Mouse (Mus musculus): ENCODE results near the gene Scn3b. TPM values are rescaled to one million over a fixed set of nuclear protein-coding genes. Genes with fewer than 3 reads are reported as not detected.

Scn3b gene
- polyA plus RNA-seq (2015; fragmentation: Nextera tagmentation; extraction: Ambion mirVana): 86.5 and 89.4 TPM in 2 replicates

DNA sequence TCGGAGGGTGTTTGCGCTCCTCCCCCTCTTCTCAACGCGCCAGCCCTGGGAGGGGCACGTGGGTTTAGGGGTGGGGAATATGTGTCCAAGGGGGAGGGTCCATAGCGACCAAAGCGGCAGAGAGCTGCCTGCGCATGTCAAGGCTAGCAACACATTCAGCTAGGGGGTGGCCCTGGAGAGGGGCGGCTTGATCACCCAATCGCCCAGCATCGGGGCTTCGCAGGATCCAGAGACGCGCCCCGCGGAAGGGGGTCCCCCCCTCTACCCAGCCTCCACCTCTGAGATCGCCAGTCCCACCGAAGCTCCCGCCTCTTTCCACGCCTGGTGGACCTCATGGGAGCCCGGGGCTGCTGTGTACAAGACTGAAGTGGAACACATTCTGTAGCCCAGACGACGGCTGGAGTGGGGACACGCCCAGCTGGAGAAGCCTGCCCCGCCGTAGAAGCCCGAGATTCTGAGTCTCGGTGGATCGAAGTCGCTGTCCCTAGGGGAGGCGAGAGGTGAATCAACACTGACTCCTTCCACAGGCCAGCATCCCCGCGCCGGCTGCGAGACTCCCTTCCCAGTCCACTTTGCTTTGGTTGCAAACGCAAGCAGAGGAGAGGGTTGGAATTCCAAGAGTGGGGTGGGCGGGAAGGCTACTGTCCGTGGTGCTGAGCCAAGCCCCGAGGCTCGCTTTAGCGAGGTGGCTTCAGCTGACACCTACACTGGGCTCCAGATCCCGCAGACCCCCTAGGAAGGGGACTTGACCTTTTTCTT, at the start of gene Scn3b:
TSS of gene Scn3b (plus strand) at position 115 of the 759 bp plus-strand sequence.
- 0% methylated on average over 40 of the region's 42 CpGs for WGBS
- peak within 1 kb of the TSS; percentile 70 for H3K4me2 ChIP-seq (replicated peaks)
- peak; percentile 97 for ATAC-seq
- no peaks in the 10 kb centered on the region for H3K9me3 ChIP-seq
- no peaks in the 10 kb centered on the region for H3K36me3 ChIP-seq
- peaks cover 52% of the 10 kb centered on the region for H3K4me1 ChIP-seq (replicated peaks)
- no peaks in the 10 kb centered on the region for H3K27me3 ChIP-seq
- H3K27ac ChIP-seq: peak within 1 kb of the TSS; percentile 67
- H3K4me3 ChIP-seq (replicated peaks): peak within 1 kb of the TSS; percentile 55
- H3K9ac ChIP-seq (replicated peaks): peak within 1 kb of the TSS; percentile 79

DNA sequence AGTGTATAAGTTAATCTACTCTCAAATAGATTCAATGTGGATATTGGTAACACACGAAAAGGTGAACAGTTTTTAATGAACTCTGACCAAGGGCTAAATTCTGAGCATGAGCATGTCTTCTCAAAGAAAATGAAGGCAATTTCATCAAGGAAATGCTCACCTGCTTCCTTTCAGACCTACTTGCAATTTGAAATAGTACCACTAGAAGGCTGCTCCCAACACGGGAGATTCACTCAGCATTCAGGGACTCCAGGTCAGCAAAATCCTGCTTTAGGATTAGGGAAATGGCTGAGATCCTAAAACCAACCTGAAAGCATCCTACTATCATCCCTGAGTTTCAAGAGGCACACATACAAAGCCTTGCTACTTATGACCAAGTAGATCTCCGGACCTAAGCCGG, 44.7 kb upstream of the Scn3b start:
- H3K27me3 ChIP-seq: no peaks in the 10 kb centered on the region
- peaks cover 9% of the 10 kb centered on the region; the same call in 1 of the 2 replicates for H3K4me1 ChIP-seq (replicated peaks)
- H3K4me2 ChIP-seq (replicated peaks): no peak overlapping the region
- H3K36me3 ChIP-seq: no peaks in the 10 kb centered on the region
- 67% methylated on average over 4 of the region's 4 CpGs for WGBS
- no peak overlapping the region for H3K9ac ChIP-seq (replicated peaks)
- no peaks in the 10 kb centered on the region for H3K9me3 ChIP-seq
- no peak overlapping the region for H3K4me3 ChIP-seq (replicated peaks)
- no peak for ATAC-seq
- H3K27ac ChIP-seq: no peak overlapping the region

DNA sequence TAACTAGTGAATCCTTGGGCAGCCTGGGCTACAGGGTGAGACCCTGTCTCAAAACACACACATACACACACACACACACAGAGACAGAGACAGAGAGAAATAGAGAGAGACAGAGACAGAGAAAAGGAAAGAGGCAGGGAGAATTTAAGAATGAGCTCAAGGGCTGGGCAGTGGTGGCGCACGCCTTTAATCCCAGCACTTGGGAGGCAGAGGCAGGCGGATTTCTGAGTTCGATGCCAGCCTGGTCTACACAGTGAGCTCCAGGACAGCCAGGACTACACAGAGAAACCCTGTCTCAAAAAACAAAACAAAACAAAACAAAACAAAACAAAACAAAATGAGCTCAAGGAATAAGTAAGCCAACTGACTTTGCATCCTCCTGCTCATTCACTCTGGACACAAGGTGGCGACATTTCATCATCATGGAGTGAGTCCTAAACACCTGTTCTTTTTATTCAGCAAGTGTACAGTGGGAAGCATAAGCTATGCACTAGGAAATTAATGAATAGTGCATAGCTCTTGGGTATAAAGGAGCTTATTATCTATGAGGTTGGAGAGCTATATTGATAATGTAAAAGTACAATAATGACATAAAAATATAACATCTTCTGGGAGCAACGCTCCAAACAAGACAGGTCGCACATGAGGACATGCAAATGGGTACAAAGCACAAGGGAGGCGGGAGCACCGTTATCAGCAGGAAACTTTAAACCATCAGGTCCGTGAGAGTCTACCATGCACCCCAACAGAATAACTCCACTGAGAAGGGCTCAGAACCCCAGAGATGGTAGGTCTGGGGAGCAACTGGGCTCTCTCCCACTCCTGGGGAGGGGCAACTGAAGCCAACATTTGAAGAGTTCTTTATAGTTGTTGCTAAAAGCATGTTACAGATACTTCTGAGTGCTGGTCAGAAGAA, 40.9 kb upstream of the Scn3b start:
- no peak overlapping the region for H3K27ac ChIP-seq
- no peak overlapping the region for H3K9ac ChIP-seq (replicated peaks)
- peak; percentile 92 for ATAC-seq
- H3K4me1 ChIP-seq (replicated peaks): peaks cover 10% of the 10 kb centered on the region; the same call in 1 of the 2 replicates
- no peak overlapping the region for H3K4me3 ChIP-seq (replicated peaks)
- 71% methylated on average over 10 of the region's 10 CpGs for WGBS
- 0 out of 2 replicates have a peak, but pooled peaks cover 2% of the 10 kb centered on the region for H3K9me3 ChIP-seq
- no peak overlapping the region for H3K4me2 ChIP-seq (replicated peaks)
- no peaks in the 10 kb centered on the region for H3K36me3 ChIP-seq
- no peaks in the 10 kb centered on the region for H3K27me3 ChIP-seq

DNA sequence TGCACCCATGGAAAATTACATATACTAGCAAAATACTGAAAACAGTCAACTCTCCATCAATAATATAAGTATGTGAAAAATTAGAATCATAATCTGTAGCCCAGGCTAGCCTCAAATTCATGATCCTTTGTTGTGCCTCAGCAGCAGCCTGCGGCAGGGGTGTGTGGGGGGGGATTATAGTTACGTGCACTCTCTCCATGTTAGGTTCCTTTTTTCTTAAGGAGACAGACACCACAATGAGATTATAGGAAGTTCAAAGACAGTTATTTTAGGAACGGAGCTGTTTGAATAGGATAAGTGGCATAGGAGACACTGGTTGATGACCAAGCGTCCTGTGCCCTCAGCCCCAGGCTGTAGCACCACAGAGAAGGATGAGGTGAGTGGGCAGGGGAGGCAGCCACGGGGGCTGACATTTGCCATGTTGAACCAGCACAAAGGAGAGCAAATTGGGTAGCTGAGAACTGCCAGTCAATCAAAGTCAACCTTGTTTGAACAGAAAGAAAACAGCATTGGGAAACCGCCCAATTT, 40.1 kb upstream of the Scn3b start:
- H3K27me3 ChIP-seq: no peaks in the 10 kb centered on the region
- H3K4me1 ChIP-seq (replicated peaks): peaks cover 10% of the 10 kb centered on the region; the same call in 1 of the 2 replicates
- ATAC-seq: peak; percentile 47; the same call in 1 of the 2 replicates
- H3K36me3 ChIP-seq: no peaks in the 10 kb centered on the region
- no peak overlapping the region for H3K4me2 ChIP-seq (replicated peaks)
- WGBS: 28% methylated on average over 6 of the region's 6 CpGs
- H3K27ac ChIP-seq: no peak overlapping the region
- H3K4me3 ChIP-seq (replicated peaks): no peak overlapping the region
- 0 out of 2 replicates have a peak, but pooled peaks cover 2% of the 10 kb centered on the region for H3K9me3 ChIP-seq
- no peak overlapping the region for H3K9ac ChIP-seq (replicated peaks)

DNA sequence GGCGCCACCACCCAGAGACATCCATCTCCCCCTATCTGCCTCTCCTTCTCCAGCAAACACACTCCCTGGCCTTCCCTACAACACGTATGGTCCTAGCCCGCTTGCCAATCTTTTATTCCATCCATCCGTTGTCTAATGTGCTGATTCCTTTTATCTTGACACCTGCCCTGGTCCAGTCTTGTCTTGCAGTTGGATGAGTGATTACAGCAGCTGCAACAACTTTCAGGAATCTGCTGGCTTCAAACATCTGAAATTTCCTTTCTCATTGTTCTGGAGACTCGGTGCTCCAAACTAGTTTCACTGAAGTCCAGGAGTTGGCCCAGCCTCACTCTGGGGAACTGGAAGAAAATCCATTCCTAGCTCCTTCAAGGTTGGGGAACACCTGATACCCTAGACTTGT, 39.5 kb upstream of the Scn3b start:
- WGBS: 56% methylated on average over 5 of the region's 5 CpGs
- peaks cover 10% of the 10 kb centered on the region; the same call in 1 of the 2 replicates for H3K4me1 ChIP-seq (replicated peaks)
- no peaks in the 10 kb centered on the region for H3K27me3 ChIP-seq
- ATAC-seq: no peak
- 0 out of 2 replicates have a peak, but pooled peaks cover 2% of the 10 kb centered on the region for H3K9me3 ChIP-seq
- no peak overlapping the region for H3K4me3 ChIP-seq (replicated peaks)
- no peak overlapping the region for H3K9ac ChIP-seq (replicated peaks)
- H3K36me3 ChIP-seq: no peaks in the 10 kb centered on the region
- H3K4me2 ChIP-seq (replicated peaks): no peak overlapping the region
- H3K27ac ChIP-seq: no peak overlapping the region

DNA sequence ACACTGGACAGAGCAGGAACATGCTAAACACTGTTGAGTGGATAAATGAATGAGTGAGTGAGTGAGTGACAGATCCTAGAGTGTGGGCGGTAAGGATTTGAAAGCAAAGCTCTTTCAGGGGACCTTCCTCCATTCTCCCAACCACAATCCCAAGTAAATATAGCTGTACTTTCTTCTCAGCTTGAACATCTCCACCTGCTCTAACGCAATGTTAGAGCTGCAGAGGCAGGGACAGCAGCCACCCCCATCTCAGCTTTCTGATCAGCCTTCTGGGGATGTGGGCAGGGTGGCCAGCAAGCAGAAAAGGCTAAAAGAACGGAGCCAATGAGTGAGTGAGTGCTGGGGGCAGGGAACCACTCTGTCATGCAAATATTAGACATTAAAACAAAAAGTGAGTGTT, 38.0 kb upstream of the Scn3b start:
- no peak for ATAC-seq
- H3K9ac ChIP-seq (replicated peaks): no peak overlapping the region
- 0 out of 2 replicates have a peak, but pooled peaks cover 2% of the 10 kb centered on the region for H3K9me3 ChIP-seq
- no peaks in the 10 kb centered on the region for H3K27me3 ChIP-seq
- H3K4me1 ChIP-seq (replicated peaks): peaks cover 10% of the 10 kb centered on the region; the same call in 1 of the 2 replicates
- no peaks in the 10 kb centered on the region for H3K36me3 ChIP-seq
- no peak overlapping the region for H3K4me2 ChIP-seq (replicated peaks)
- no peak overlapping the region for H3K27ac ChIP-seq
- WGBS: 81% methylated on average over 3 of the region's 3 CpGs
- no peak overlapping the region for H3K4me3 ChIP-seq (replicated peaks)

DNA sequence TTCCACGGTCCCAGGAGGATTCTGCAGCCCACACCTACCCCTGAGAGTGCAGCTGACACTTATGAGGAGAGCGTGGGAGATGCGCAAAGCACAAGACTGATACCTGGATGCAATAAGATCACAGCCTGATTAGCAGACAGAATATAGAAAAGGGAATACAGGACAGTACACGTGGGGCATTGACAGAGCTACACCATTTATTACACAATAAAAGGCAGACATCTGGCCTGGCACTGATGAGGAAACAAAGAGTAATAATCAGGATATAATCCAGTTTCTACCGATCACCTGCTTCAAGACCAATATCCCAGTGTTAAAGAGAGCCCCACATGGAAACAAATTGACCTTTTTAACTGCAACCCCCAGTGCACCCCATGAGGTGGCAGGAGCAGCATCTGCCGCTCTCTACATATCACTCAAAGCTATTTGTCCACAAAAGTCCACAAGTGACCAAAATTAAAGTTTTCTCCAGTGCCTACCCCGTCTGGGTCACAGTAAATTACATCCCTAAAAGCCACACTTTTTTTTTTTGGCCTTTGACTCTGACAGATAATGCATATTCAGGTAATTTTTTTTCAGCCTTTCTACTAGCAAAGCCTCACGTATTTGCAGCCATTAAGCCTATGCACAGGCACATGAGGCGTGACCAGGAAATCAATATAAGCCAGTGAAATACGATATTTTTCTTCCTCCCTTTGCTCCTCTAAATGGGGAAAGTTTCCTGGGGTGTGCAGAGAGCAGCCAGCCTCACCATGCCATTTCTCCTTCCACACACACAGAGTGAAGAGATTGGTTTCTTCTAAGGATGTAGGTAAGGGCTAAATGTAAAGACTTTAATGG, 34.6 kb upstream of the Scn3b start:
- H3K4me1 ChIP-seq (replicated peaks): no peaks in the 10 kb centered on the region; the same call in 1 of the 2 replicates
- H3K4me2 ChIP-seq (replicated peaks): no peak overlapping the region
- 0 out of 2 replicates have a peak, but pooled peaks have one; percentile 37 for ATAC-seq
- WGBS: 61% methylated on average over 10 of the region's 10 CpGs
- no peaks in the 10 kb centered on the region for H3K36me3 ChIP-seq
- peaks cover 4% of the 10 kb centered on the region; the same call in 1 of the 2 replicates for H3K27me3 ChIP-seq
- no peak overlapping the region for H3K27ac ChIP-seq
- H3K9ac ChIP-seq (replicated peaks): no peak overlapping the region
- H3K9me3 ChIP-seq: 0 out of 2 replicates have a peak, but pooled peaks cover 2% of the 10 kb centered on the region
- no peak overlapping the region for H3K4me3 ChIP-seq (replicated peaks)

DNA sequence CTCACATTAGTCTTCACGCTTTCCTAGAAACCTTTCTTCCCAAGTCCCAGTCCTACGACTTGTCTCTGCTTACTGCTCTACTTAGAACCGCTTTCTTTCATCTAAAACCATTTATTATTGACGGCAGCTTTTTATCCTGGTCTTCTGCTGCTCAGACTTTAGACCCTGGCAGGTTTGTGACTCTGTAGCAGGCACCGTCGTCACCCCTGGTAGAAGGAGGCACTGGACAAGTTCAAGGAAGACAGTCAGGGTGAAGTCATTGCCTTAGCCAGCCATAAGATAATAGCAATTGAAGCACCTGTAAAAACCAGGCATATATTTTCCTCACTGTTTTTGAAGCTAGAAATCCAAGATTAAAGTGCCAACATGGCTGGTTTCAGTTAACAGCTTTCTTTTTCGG, 33.8 kb upstream of the Scn3b start:
- WGBS: 88% methylated on average over 7 of the region's 7 CpGs
- no peak overlapping the region for H3K4me2 ChIP-seq (replicated peaks)
- no peak overlapping the region for H3K4me3 ChIP-seq (replicated peaks)
- H3K9ac ChIP-seq (replicated peaks): no peak overlapping the region
- no peak overlapping the region for H3K27ac ChIP-seq
- no peak for ATAC-seq
- H3K36me3 ChIP-seq: no peaks in the 10 kb centered on the region
- H3K9me3 ChIP-seq: 0 out of 2 replicates have a peak, but pooled peaks cover 2% of the 10 kb centered on the region
- H3K4me1 ChIP-seq (replicated peaks): no peaks in the 10 kb centered on the region
- H3K27me3 ChIP-seq: peaks cover 4% of the 10 kb centered on the region; the same call in 1 of the 2 replicates

DNA sequence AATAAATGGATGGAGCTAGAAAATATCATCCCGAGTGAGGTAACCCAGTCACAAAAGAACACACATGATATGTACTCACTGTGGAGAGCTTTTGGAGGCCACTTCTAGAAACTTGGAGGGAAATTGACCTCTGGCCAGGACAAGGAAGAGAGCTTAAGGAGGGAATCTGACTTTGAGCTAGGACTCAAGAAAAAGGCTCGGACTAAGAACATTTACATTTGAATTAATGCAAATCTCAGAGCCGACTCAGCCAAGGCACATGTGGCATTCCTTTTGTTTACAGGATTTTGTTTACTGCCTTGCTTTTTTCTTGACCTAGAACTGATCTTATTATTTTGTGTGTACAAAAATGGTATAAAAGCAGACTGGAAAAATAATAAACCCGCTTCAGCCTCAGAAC, 29.3 kb upstream of the Scn3b start:
- H3K27me3 ChIP-seq: peaks cover 4% of the 10 kb centered on the region; the same call in 1 of the 2 replicates
- no peak overlapping the region for H3K27ac ChIP-seq
- no peak overlapping the region for H3K4me2 ChIP-seq (replicated peaks)
- H3K36me3 ChIP-seq: no peaks in the 10 kb centered on the region
- no peaks in the 10 kb centered on the region for H3K9me3 ChIP-seq
- peaks cover 19% of the 10 kb centered on the region for H3K4me1 ChIP-seq (replicated peaks)
- H3K4me3 ChIP-seq (replicated peaks): no peak overlapping the region
- WGBS: 9% methylated on average over 4 of the region's 4 CpGs
- ATAC-seq: no peak
- H3K9ac ChIP-seq (replicated peaks): no peak overlapping the region

DNA sequence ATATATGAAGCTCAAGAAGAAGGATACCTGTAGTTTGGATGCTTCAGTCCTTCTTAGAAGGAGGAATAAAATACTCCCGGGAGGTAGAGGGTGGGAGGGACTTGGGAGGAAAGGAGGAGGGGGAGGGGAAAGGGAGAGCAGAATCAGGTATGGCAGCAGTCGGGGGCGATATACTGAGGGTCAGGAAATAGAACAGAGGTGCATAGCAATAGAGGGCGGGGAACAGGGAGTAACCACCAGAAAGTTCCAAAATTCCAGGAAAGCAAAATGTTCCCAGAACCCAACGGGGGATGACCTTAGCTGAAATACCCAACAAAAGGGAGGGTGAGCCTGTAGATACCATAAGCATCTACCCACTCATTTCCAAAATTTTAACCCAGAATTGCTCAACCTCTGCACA, 28.7 kb upstream of the Scn3b start:
- Histone ChIP-seq H3K9me3 (no peaks in the 10 kb centered on the region), H3K27ac (peak overlapping the region; percentile 94; the same call in 1 of the 2 replicates), H3K36me3 (no peaks in the 10 kb centered on the region), H3K27me3 (peaks cover 4% of the 10 kb centered on the region; the same call in 1 of the 2 replicates), H3K4me2 (replicated peaks) (peak overlapping the region; percentile 61; the same call in 1 of the 2 replicates), H3K4me3 (replicated peaks) (no peak overlapping the region), H3K4me1 (replicated peaks) (peaks cover 20% of the 10 kb centered on the region), H3K9ac (replicated peaks) (no peak overlapping the region)
- ATAC-seq: no peak
- 26% methylated on average over 5 of the region's 5 CpGs for WGBS
